Mouse (Mus musculus): ENCODE measurements around the gene Cnn2.

GRCm38 (mm10) chr10:79946752-79947322, 41.5 kb upstream of the Cnn2 start:
- TF ChIP-seq POLR2A (IDR thresholded peaks at IDR 0.05; ENCODE audit: low read depth, low read length) (no peak), CTCF (IDR thresholded peaks at IDR 0.05; ENCODE audit: extremely low read depth, insufficient read length, insufficient replicate concordance, low read depth, low read length) (no peak)
